Mouse (Mus musculus) cortical plate, adult 2 months (tissue): ENCODE data around the gene Fbxw9. TPM values are rescaled to one million over a fixed set of nuclear protein-coding genes. Genes with fewer than 3 reads are reported as not detected.

Experiments
- H3K27ac ChIP-seq: fragments of 200-500 bp; 2 replicates; pipeline ENCODE4 v1.5.1; 2012; ENCODE audit warnings: low read length, control low read depth, inconsistent platforms; ENCODE audit not compliant: insufficient read depth
- H3K4me1 ChIP-seq: fragments of 200-500 bp; 2 replicates; pipeline ENCODE4 v1.6.1; 2011; ENCODE audit warnings: low read length; ENCODE audit not compliant: control insufficient read depth, insufficient read depth
- H3K4me3 ChIP-seq: fragments of 200-500 bp; 2 replicates; pipeline ENCODE4 v1.5.1; 2011; ENCODE audit warnings: mild to moderate bottlenecking, low read length, control low read depth; ENCODE audit not compliant: insufficient read depth
- CTCF ChIP-seq: fragments of 200-500 bp; IDR thresholded peaks from 2 replicates; pipeline ENCODE4 v1.5.1; 2011; ENCODE audit warnings: mild to moderate bottlenecking, control low read depth, low read length; ENCODE audit not compliant: insufficient read depth; ENCODE audit errors: extremely low read depth
- POLR2A ChIP-seq: fragments of 200-500 bp; IDR thresholded peaks from 2 replicates; pipeline ENCODE4 v1.6.1; 2011; ENCODE audit warnings: mild to moderate bottlenecking, low read length, control low read depth; ENCODE audit not compliant: insufficient read depth; ENCODE audit errors: extremely low read depth
- polyA plus RNA-seq: library from polyadenylated mRNA; depleted of rRNA; stranded (reverse); fragments of >200 nt; gene quantifications from 2 replicates; pipeline ENCODE4 v1.2.3, GENCODE M21; 2012; rRNA removed

Fbxw9 gene
- 45.1 and 45.8 TPM in 2 replicates for polyA plus RNA-seq

GRCm38 (mm10) chr8:85059879-85060616 lies at the start of gene Fbxw9:
TSS of gene Fbxw9 (plus strand) at chr8:85060055.
- Histone ChIP-seq H3K27ac (peak within 1 kb of the TSS; percentile 6; the same call in 1 of the 2 replicates), H3K4me1 (peaks cover 2% of the 10 kb centered on the region; the same call in 1 of the 2 replicates), H3K4me3 (peak within 1 kb of the TSS; percentile 59)
- TF ChIP-seq CTCF (no peak), POLR2A (peak; percentile 75)

GRCm38 (mm10) chr8:85011242-85011641 lies 48.6 kb upstream of the Fbxw9 start:
- no peak for TF ChIP-seq POLR2A
- no peak for TF ChIP-seq CTCF
- Histone ChIP-seq H3K4me1 (no peaks in the 10 kb centered on the region), H3K4me3 (no peak overlapping the region), H3K27ac (no peak overlapping the region)

- Histone ChIP-seq H3K4me3 (peak overlapping the region; percentile 27), H3K27ac (no peak overlapping the region), H3K4me1 (no peaks in the 10 kb centered on the region)
- TF ChIP-seq POLR2A (peak; percentile 59; the same call in 1 of the 2 replicates), CTCF (peak; percentile 62)
These were observed 46.5 kb upstream of the Fbxw9 start for GRCm38 (mm10) chr8:85013230-85013840.

- Histone ChIP-seq H3K27ac (no peak within 1 kb of the TSS), H3K4me3 (peak within 1 kb of the TSS; percentile 27), H3K4me1 (no peaks in the 10 kb centered on the region)
- TF ChIP-seq CTCF = no peak
- TF ChIP-seq POLR2A = no peak
These were observed 45.4 kb upstream of the Fbxw9 start, which contains the start of gene Best2 for GRCm38 (mm10) chr8:85014431-85014830. TSS of gene Best2 (minus strand) at chr8:85014531.

GRCm38 (mm10) chr8:85016724-85017123 lies 43.1 kb upstream of the Fbxw9 start:
- H3K4me3 ChIP-seq = no peak overlapping the region
- no peaks in the 10 kb centered on the region for H3K4me1 ChIP-seq
- H3K27ac ChIP-seq = no peak overlapping the region
- TF ChIP-seq CTCF = no peak
- no peak for TF ChIP-seq POLR2A

- Histone ChIP-seq H3K4me3 (no peak overlapping the region), H3K4me1 (no peaks in the 10 kb centered on the region), H3K27ac (no peak overlapping the region)
- TF ChIP-seq CTCF = no peak
- TF ChIP-seq POLR2A = no peak
These were observed 42.6 kb upstream of the Fbxw9 start for GRCm38 (mm10) chr8:85017209-85017608.

GRCm38 (mm10) chr8:85021514-85022055 lies 38.3 kb upstream of the Fbxw9 start:
- TF ChIP-seq CTCF = no peak
- TF ChIP-seq POLR2A = no peak
- no peak overlapping the region for H3K27ac ChIP-seq
- peaks cover 7% of the 10 kb centered on the region for H3K4me1 ChIP-seq
- no peak overlapping the region for H3K4me3 ChIP-seq

GRCm38 (mm10) chr8:85023846-85024245 lies 36.0 kb upstream of the Fbxw9 start:
- Histone ChIP-seq H3K4me1 (peaks cover 10% of the 10 kb centered on the region), H3K4me3 (peak overlapping the region; percentile 96; the same call in 1 of the 2 replicates), H3K27ac (no peak overlapping the region)
- TF ChIP-seq CTCF = no peak
- no peak for TF ChIP-seq POLR2A

- peak within 1 kb of the TSS; percentile 58 for H3K27ac ChIP-seq
- TF ChIP-seq POLR2A = peak; percentile 67; the same call in 1 of the 2 replicates
- TF ChIP-seq CTCF = no peak
- peak within 1 kb of the TSS; percentile 96 for H3K4me3 ChIP-seq
- peaks cover 10% of the 10 kb centered on the region for H3K4me1 ChIP-seq
These were observed 34.5 kb upstream of the Fbxw9 start, which contains the start of gene Asna1 for GRCm38 (mm10) chr8:85025098-85025932. TSS of gene Asna1 (minus strand) at chr8:85025281.
